Mouse (Mus musculus) adrenal gland (tissue): ENCODE measurements around the gene Olfr901.
"Not testable (repeated sequence)": the region's sequence is repeated elsewhere in the genome, so short reads cannot be mapped to it uniquely, and the experiment has no call there.

Experiments
- intact Hi-C: fragments of 180-260 bp; cut with DNase I; formaldehyde crosslinking; loops from one replicate; pipeline ENCODE4 v1.15.1; 2025
- long read RNA-seq, 2 experiments: library from polyadenylated mRNA; unstranded; transcript quantifications; one replicate each; pipeline ENCODE4 v2.0.0; 2020; ENCODE audit warnings: borderline replicate concordance in 1 of 2; ENCODE audit not compliant: insufficient replicate concordance in 1 of 2

The Olfr901 gene
- long read RNA-seq, experiment 1, result 0 reads
- long read RNA-seq, experiment 2, result 0 reads

GRCm38 (mm10) chr9:38429155-38429554 is at the start of gene Olfr901:
Gene Olfr901 (plus strand): TSS chr9:38429455.
- intact Hi-C loops, result no loop called here

GRCm38 (mm10) chr9:38401398-38401797 is 27.9 kb upstream of the Olfr901 start, which contains the start of gene Olfr147:
Gene Olfr147 (plus strand): TSS chr9:38401698.
- intact Hi-C loops, result no loop called here

GRCm38 (mm10) chr9:38407502-38407901 is 21.8 kb upstream of the Olfr901 start:
- intact Hi-C loops, result not testable (repeated sequence)

- intact Hi-C loops, result not testable (repeated sequence)
Observed at GRCm38 (mm10) chr9:38413502-38413901, 15.8 kb upstream of the Olfr901 start.

- intact Hi-C loops, result no loop called here
Observed at GRCm38 (mm10) chr9:38423801-38424200, 5.5 kb upstream of the Olfr901 start.

DNA sequence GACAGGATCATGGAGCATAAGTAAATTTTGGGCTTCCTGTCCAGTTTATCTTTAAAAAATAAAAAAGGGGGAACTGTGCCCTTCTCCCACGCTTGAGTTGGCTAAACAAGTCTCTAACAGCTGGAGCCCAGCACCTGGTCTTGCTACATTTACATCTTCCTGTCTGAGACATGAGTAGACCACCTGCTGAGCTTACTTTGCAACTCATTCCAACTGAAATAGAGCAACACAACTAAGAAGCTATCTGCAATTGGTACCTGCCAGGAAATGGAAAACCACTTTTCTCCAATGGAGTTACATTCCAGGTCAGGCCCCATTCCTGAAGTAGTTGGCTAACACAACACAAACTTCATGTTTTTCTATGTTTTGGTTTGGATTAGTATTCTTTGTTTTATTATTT is 2.2 kb upstream of the Olfr901 start:
- intact Hi-C loops, result no loop called here

- intact Hi-C loops, result no loop called here
Observed at GRCm38 (mm10) chr9:38447352-38447751, 18.1 kb downstream of the Olfr901 start, which contains the start of gene Olfr902. Gene Olfr902 (plus strand): TSS chr9:38447652.

GRCm38 (mm10) chr9:38462844-38463243 is 33.6 kb downstream of the Olfr901 start, which contains the start of gene Olfr904:
Gene Olfr904 (plus strand): TSS chr9:38463144.
- intact Hi-C loops, result no loop called here

GRCm38 (mm10) chr9:38470807-38471206 is 41.6 kb downstream of the Olfr901 start, which contains the start of gene Olfr905:
Gene Olfr905 (plus strand): TSS chr9:38471107.
- intact Hi-C loops, result no loop called here
